Mouse (Mus musculus) heart, postnatal 25 days (tissue): Measurements from ENCODE around the gene Kalrn. TPM values are rescaled to one million over a fixed set of nuclear protein-coding genes. Genes with fewer than 3 reads are reported as not detected.

Experiments
- DNase-seq: peaks from one replicate; pipeline ENCODE4 v3.0.0; 2022; ENCODE audit warnings: low spot score
- intact Hi-C: fragments of 180-260 bp; cut with DNase I; formaldehyde crosslinking; loops from one replicate; pipeline ENCODE4 v1.15.1; 2025
- total RNA-seq, 2 experiments: library from RNA; stranded (reverse); gene quantifications; 2 replicates each; pipeline ENCODE4 v1.2.3; 2021

Kalrn gene
- total RNA-seq, 2 experiments from 2014 or later: 26.6 to 31.3 TPM

DNA sequence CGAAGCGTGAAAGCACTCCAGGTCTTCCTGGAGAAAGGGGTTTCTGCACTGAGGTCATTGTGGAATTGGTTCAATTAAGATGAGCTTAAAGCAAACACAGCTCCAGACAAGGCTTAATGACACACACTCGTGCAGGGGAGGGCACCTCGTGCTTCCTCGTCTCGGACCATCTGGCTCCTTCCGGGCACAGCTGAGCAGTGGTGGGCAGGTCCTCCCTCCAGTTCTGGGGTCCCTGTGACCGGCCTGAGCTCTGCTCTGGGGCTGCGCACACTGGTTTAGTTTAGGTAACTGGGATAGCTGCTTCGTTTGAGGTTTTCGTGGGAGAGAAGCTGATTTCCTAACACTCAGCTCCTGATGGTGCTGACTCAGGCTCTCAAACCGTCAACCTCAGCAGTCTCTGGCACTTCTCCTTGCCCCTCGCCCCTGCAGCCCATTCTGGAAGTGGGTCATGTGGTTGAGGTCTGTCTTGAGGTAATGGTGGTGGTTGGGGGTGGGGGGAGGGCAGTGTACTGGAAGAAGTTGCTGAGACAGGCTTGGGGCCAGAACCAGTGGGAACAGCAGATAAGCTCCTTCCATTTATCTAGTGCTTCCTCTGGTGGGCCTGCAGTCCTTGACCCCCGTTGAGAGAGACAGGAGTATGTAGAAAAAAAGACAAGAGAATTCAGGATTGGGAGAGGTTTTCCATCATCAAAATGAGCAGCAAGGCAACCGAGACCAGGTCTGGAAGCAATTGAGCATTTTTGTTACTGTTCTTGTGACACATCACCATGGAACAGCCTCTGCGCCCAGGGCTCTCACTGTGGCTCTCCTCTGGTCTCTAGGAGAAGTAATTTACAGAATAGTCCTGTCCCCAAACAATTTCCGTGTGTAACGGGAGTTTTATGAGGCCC is 651.0 kb downstream of the Kalrn start:
- no peak for DNase-seq
- intact Hi-C loops: no loop called here

- intact Hi-C loops: no loop called here
- DNase-seq: no peak
Observed at GRCm38 (mm10) chr16:33921514-33921913, 651.8 kb downstream of the Kalrn start.

Other genes starting within 250 kb of the Kalrn start
- gene Ropn1, start 76.4 kb upstream of the Kalrn start, total RNA-seq: not detected
- 1 to 10 TPM; 1.9 to 2.6 TPM for gene Ccdc14, start 117.1 kb upstream of the Kalrn start, total RNA-seq
- gene Mylk, start 171.7 kb upstream of the Kalrn start, total RNA-seq: 10 to 100 TPM; 29.2 to 42.1 TPM